Mouse (Mus musculus) layer of hippocampus, postnatal 10 days (tissue): ENCODE data around the gene Gm6337. TPM values are rescaled to one million over a fixed set of nuclear protein-coding genes. Genes with fewer than 3 reads are reported as not detected.
"Not testable (repeated sequence)": the region's sequence is repeated elsewhere in the genome, so short reads cannot be mapped to it uniquely, and the experiment has no call there.

Source experiments
- DNase-seq, 2 experiments: peaks; one replicate each; pipeline ENCODE4 v3.0.0; 2021; ENCODE audit warnings: low spot score in 2 of 2
- long read RNA-seq: library from polyadenylated mRNA; stranded (forward); transcript quantifications from one replicate; pipeline ENCODE4 v2.0.0, GENCODE M21; 2023
- total RNA-seq, 2 experiments: library from RNA; stranded (reverse); gene quantifications; 2 replicates each; pipeline ENCODE4 v1.2.3; 2021

The Gm6337 gene
- not detected for total RNA-seq
- long read RNA-seq: 0 reads

- not testable (repeated sequence) for DNase-seq
Observed at GRCm38 (mm10) chr14:6058167-6058566, at the start of gene Gm6337. Gene Gm6337 (minus strand): TSS chr14:6058267.

GRCm38 (mm10) chr14:6107500-6107899 is 49.4 kb upstream of the Gm6337 start:
- DNase-seq: not testable (repeated sequence)

- DNase-seq: not testable (repeated sequence)
Observed at GRCm38 (mm10) chr14:6093842-6094241, 35.8 kb upstream of the Gm6337 start, which contains the start of gene Gm8206. Gene Gm8206 (minus strand): TSS chr14:6093942.

Other genes with a start within 250 kb of the Gm6337 start
- not detected for gene Gm3424, start 227.9 kb downstream of the Gm6337 start, total RNA-seq
- gene Gm8237, start 177.9 kb downstream of the Gm6337 start, total RNA-seq: 1 to 10 TPM in 1 of 2 experiments, under 1 TPM in 1; 0.94 to 1.4 TPM
- 1 to 10 TPM; 1.2 to 1.6 TPM for gene Gm3248, start 96.5 kb downstream of the Gm6337 start, total RNA-seq
- gene Gm3453, start 79.1 kb downstream of the Gm6337 start, total RNA-seq: under 1 TPM in 1 of 2 experiments, not detected in 1; 0.39 TPM
- under 1 TPM in 1 of 2 experiments, not detected in 1; 0.74 TPM for gene Gm8206, start 35.7 kb upstream of the Gm6337 start, total RNA-seq
- 1 to 10 TPM; 1.8 to 2.3 TPM for gene Gm3468, start 50.4 kb upstream of the Gm6337 start, total RNA-seq
- gene Gm3476, start 67.5 kb upstream of the Gm6337 start, total RNA-seq: not detected
- 1 to 10 TPM; 1.5 to 2.8 TPM for gene Gm21560, start 161.0 kb upstream of the Gm6337 start, total RNA-seq
- gene Gm3411, start 229.0 kb upstream of the Gm6337 start, total RNA-seq: 1 to 10 TPM; 3.5 to 4.0 TPM
- gene Gm21103, start 246.6 kb upstream of the Gm6337 start, total RNA-seq: not detected